Mouse (Mus musculus) embryonic facial prominence, embryonic 11.5 days (tissue): ENCODE results near the gene Klhdc8b. TPM values are rescaled to one million over a fixed set of nuclear protein-coding genes. Genes with fewer than 3 reads are reported as not detected.

Experiments
- ATAC-seq: fragments of 200-750 bp; cut with Nextera tagmentation; replicated peaks from 2 replicates; pipeline ENCODE4 v1.8.0; 2017; ENCODE audit warnings: low read depth; ENCODE audit not compliant: insufficient number of reproducible peaks, low FRiP score, low TSS enrichment
- DNase-seq: peaks from one replicate; pipeline ENCODE4 v3.0.0-alpha.2; 2015; ENCODE audit warnings: low spot score
- H3K27ac ChIP-seq: fragments of 300-500 bp; sonication (generic); replicated peaks from 2 replicates; pipeline ENCODE4 v1.5.1; 2014; ENCODE audit warnings: mild to moderate bottlenecking, low read depth, low read length, control low read depth
- H3K27me3 ChIP-seq: fragments of 300-500 bp; sonication (generic); 2 replicates; pipeline ENCODE4 v1.6.1; 2014; ENCODE audit warnings: mild to moderate bottlenecking, low read length, moderate library complexity, mixed read lengths; ENCODE audit not compliant: control insufficient read depth, insufficient read depth
- H3K36me3 ChIP-seq: fragments of 300-500 bp; sonication (generic); replicated peaks from 2 replicates; pipeline ENCODE4 v1.6.1; 2014; ENCODE audit warnings: low read depth, mild to moderate bottlenecking, low read length, moderate library complexity, mixed read lengths; ENCODE audit not compliant: control insufficient read depth, insufficient read depth
- H3K4me1 ChIP-seq: fragments of 300-500 bp; sonication (generic); 2 replicates; pipeline ENCODE4 v1.6.1; 2014; ENCODE audit warnings: low read length, mixed read lengths; ENCODE audit not compliant: control insufficient read depth, insufficient read depth
- H3K4me2 ChIP-seq: fragments of 300-500 bp; sonication (generic); 2 replicates; pipeline ENCODE4 v1.6.1; 2014; ENCODE audit warnings: low read depth, mild to moderate bottlenecking, control low read depth, low read length, moderate library complexity
- H3K4me3 ChIP-seq: fragments of 300-500 bp; sonication (generic); 2 replicates; pipeline ENCODE4 v1.5.1; 2014; ENCODE audit warnings: low read depth, low read length, control low read depth
- H3K9ac ChIP-seq: fragments of 300-500 bp; sonication (generic); replicated peaks from 2 replicates; pipeline ENCODE4 v1.6.1; 2014; ENCODE audit warnings: mild to moderate bottlenecking, control low read depth, low read length
- H3K9me3 ChIP-seq: fragments of 300-500 bp; sonication (generic); replicated peaks from 2 replicates; pipeline ENCODE4 v1.6.1; 2016; ENCODE audit warnings: mild to moderate bottlenecking, low read length, inconsistent platforms, mixed read lengths; ENCODE audit not compliant: control insufficient read depth
- WGBS: fragments of 180-500 bp; shearing (Covaris S2); extraction: QIAGEN DNeasy Blood & Tissue Kit; methylation state at CpG from one replicate; pipeline ENCODE4 v1.1.7; 2014; 5-methylcytosine and 5-hydroxymethylcytosine counted together
- polyA plus RNA-seq: library from polyadenylated mRNA; unstranded; fragments of >200 nt; fragmentation: Nextera tagmentation; extraction: Ambion mirVana; gene quantifications from 2 replicates; pipeline ENCODE4 v1.2.1, GENCODE M21; 2014

Gene Klhdc8b
- polyA plus RNA-seq, 1 experiment from 2014 or later = 19.0 TPM

- Histone ChIP-seq H3K9me3 (no peaks in the 10 kb centered on the region), H3K4me1 (peaks cover 4% of the 10 kb centered on the region), H3K4me3 (no peak overlapping the region), H3K9ac (no peak overlapping the region), H3K36me3 (peaks cover 12% of the 10 kb centered on the region), H3K27me3 (no peaks in the 10 kb centered on the region), H3K27ac (no peak overlapping the region), H3K4me2 (no peak overlapping the region)
- 95% methylated on average over 17 of the region's 17 CpGs for WGBS
- ATAC-seq = no peak
- DNase-seq = no peak
Observed at GRCm38 (mm10) chr9:108488403-108488802, 27.0 kb upstream of the Klhdc8b start.

DNA sequence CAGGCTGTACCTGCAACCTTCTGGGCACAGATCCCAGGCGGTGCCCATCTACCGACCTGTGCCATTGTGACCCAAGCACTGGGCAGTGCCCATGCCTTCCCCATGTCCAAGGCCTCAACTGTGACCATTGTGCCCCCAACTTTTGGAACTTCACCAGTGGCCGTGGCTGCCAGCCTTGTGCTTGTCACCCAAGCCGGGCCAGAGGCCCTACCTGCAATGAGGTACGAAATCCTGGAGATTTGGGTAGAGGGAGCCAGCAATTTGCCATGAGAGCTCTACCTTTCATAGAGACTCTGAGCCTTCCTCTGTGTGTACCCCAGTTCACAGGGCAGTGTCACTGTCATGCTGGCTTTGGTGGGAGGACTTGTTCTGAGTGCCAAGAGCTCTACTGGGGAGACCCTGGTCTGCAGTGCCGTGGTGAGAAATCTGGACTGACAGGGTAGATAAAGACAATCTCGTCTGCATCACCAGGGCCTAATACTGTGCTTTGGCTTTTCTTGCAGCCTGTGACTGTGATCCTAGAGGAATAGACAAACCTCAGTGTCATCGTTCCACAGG, 25.7 kb upstream of the Klhdc8b start:
- Histone ChIP-seq H3K36me3 (peaks cover 6% of the 10 kb centered on the region), H3K4me1 (peaks cover 3% of the 10 kb centered on the region), H3K4me2 (no peak overlapping the region), H3K27me3 (no peaks in the 10 kb centered on the region), H3K27ac (no peak overlapping the region), H3K9ac (no peak overlapping the region), H3K9me3 (no peaks in the 10 kb centered on the region), H3K4me3 (no peak overlapping the region)
- ATAC-seq (no peak), DNase-seq (no peak)
- 93% methylated on average over 8 of the region's 8 CpGs for WGBS

- ATAC-seq (no peak), DNase-seq (no peak)
- 95% methylated on average over 19 of the region's 19 CpGs for WGBS
- peaks cover under 1% of the 10 kb centered on the region for H3K4me1 ChIP-seq
- no peak overlapping the region for H3K9ac ChIP-seq
- no peak overlapping the region for H3K4me3 ChIP-seq
- H3K4me2 ChIP-seq = no peak overlapping the region
- peaks cover 6% of the 10 kb centered on the region for H3K36me3 ChIP-seq
- H3K9me3 ChIP-seq = no peaks in the 10 kb centered on the region
- H3K27me3 ChIP-seq = no peaks in the 10 kb centered on the region
- no peak overlapping the region for H3K27ac ChIP-seq
Observed at GRCm38 (mm10) chr9:108485301-108485875, 24.0 kb upstream of the Klhdc8b start.

DNA sequence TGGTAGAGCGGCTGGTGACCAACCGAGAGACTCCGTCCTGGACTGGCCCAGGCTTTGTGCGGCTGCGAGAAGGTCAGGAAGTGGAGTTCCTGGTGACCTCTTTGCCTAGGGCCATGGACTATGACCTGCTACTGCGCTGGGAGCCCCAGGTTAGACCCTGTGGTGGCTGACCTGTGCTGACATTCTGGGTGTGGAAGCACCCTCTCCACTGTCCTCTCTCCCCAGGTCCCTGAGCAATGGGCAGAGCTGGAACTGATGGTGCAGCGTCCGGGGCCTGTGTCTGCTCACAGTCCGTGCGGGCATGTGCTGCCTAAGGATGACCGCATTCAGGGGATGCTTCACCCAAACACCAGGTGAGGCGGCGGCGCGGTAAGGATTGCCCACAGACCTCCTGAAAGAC, 22.6 kb upstream of the Klhdc8b start:
- no peak for ATAC-seq
- Histone ChIP-seq H3K27ac (no peak overlapping the region), H3K9ac (no peak overlapping the region), H3K4me1 (peaks cover 4% of the 10 kb centered on the region), H3K4me2 (no peak overlapping the region), H3K36me3 (peaks cover 6% of the 10 kb centered on the region), H3K9me3 (no peaks in the 10 kb centered on the region), H3K4me3 (no peak overlapping the region), H3K27me3 (no peaks in the 10 kb centered on the region)
- WGBS = 91% methylated on average over 15 of the region's 15 CpGs
- no peak for DNase-seq

DNA sequence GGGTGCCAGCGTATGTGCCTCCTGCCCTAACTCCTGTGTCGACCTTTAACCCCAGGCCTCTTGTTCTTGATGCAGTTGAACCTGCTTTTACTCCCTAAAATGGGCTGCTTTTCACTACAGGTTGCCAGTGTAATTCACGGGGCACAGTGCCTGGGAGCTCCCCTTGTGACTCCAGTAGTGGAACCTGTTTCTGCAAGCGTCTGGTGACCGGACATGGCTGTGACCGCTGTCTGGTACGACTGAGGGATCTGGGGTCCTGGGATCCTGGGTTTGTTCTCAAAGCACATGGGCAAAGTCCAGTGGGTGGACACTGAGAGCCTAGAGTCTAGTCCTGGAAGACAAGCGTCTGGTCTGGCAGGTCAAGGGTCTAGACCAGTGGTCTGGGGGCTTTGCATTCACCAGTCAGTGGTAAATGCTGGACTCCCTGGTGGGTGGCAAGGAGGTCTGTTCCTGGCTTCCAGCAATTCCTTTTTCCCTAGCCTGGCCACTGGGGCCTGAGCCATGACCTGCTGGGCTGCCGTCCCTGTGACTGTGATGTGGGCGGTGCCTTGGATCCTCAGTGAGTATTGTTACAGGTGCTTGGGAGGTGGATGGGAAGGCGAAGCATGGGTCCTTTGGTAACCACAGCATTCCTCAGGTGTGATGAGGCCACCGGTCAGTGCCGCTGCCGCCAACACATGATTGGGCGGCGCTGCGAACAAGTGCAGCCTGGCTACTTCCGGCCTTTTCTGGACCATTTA, 21.8 kb upstream of the Klhdc8b start:
- H3K36me3 ChIP-seq = peaks cover 6% of the 10 kb centered on the region
- ATAC-seq = no peak
- WGBS = 95% methylated on average over 18 of the region's 18 CpGs
- no peak overlapping the region for H3K9ac ChIP-seq
- H3K27ac ChIP-seq = no peak overlapping the region
- no peak overlapping the region for H3K4me2 ChIP-seq
- peaks cover 4% of the 10 kb centered on the region for H3K4me1 ChIP-seq
- H3K4me3 ChIP-seq = no peak overlapping the region
- no peak for DNase-seq
- H3K27me3 ChIP-seq = no peaks in the 10 kb centered on the region
- H3K9me3 ChIP-seq = no peaks in the 10 kb centered on the region

- Histone ChIP-seq H3K4me1 (peaks cover 4% of the 10 kb centered on the region), H3K4me3 (no peak overlapping the region), H3K9me3 (no peaks in the 10 kb centered on the region), H3K9ac (no peak overlapping the region), H3K4me2 (no peak overlapping the region), H3K27me3 (no peaks in the 10 kb centered on the region), H3K36me3 (peaks cover 4% of the 10 kb centered on the region), H3K27ac (no peak overlapping the region)
- 91% methylated on average over 19 of the region's 19 CpGs for WGBS
- ATAC-seq (no peak), DNase-seq (no peak)
Observed at GRCm38 (mm10) chr9:108481520-108482210, 20.3 kb upstream of the Klhdc8b start.

- Histone ChIP-seq H3K27me3 (no peaks in the 10 kb centered on the region), H3K4me3 (no peak overlapping the region), H3K27ac (no peak overlapping the region), H3K9me3 (no peaks in the 10 kb centered on the region), H3K9ac (no peak overlapping the region), H3K4me1 (peaks cover 4% of the 10 kb centered on the region), H3K36me3 (peaks cover 4% of the 10 kb centered on the region), H3K4me2 (no peak overlapping the region)
- DNase-seq (no peak), ATAC-seq (no peak)
- 93% methylated on average over 28 of the region's 28 CpGs for whole genome bisulfite sequencing
Observed at GRCm38 (mm10) chr9:108480813-108481519, 19.6 kb upstream of the Klhdc8b start.
